Mouse (Mus musculus) neural tube, embryonic 15.5 days (tissue): ENCODE measurements around the gene Gpsm1. TPM values are rescaled to one million over a fixed set of nuclear protein-coding genes. Genes with fewer than 3 reads are reported as not detected.

Source experiments
- ATAC-seq: fragments of 200-750 bp; cut with Nextera tagmentation; 2 replicates; pipeline ENCODE4 v1.8.0; 2017; ENCODE audit warnings: mild to moderate bottlenecking, moderate TSS enrichment, moderate library complexity; ENCODE audit not compliant: low FRiP score
- H3K27ac ChIP-seq: fragments of 300-500 bp; sonication (generic); replicated peaks from 2 replicates; pipeline ENCODE4 v1.5.1; 2015; ENCODE audit warnings: mild to moderate bottlenecking, inconsistent platforms
- H3K27me3 ChIP-seq: fragments of 300-500 bp; sonication (generic); replicated peaks from 2 replicates; pipeline ENCODE4 v1.6.1; 2015; ENCODE audit warnings: inconsistent platforms
- H3K36me3 ChIP-seq: fragments of 300-500 bp; sonication (generic); 2 replicates; pipeline ENCODE4 v1.6.1; 2015; ENCODE audit warnings: inconsistent platforms
- H3K4me1 ChIP-seq: fragments of 300-500 bp; sonication (generic); 2 replicates; pipeline ENCODE4 v1.6.1; 2015; ENCODE audit warnings: inconsistent platforms
- H3K4me2 ChIP-seq: fragments of 300-500 bp; sonication (generic); 2 replicates; pipeline ENCODE4 v1.6.1; 2015; ENCODE audit warnings: inconsistent platforms, mild to moderate bottlenecking, moderate library complexity
- H3K4me3 ChIP-seq: fragments of 300-500 bp; sonication (generic); replicated peaks from 2 replicates; pipeline ENCODE4 v1.5.1; 2015; ENCODE audit warnings: mild to moderate bottlenecking, inconsistent platforms
- H3K9ac ChIP-seq: fragments of 300-500 bp; sonication (generic); replicated peaks from 2 replicates; pipeline ENCODE4 v1.6.1; 2015; ENCODE audit warnings: mild to moderate bottlenecking, inconsistent platforms
- H3K9me3 ChIP-seq: fragments of 300-500 bp; sonication (generic); replicated peaks from 2 replicates; pipeline ENCODE4 v1.6.1; 2016; ENCODE audit warnings: inconsistent platforms
- WGBS: fragments of 180-500 bp; shearing (Covaris S2); methylation state at CpG from one replicate; pipeline ENCODE4 v1.1.7; 2015; ENCODE audit warnings: mixed read lengths; 5-methylcytosine and 5-hydroxymethylcytosine counted together
- polyA plus RNA-seq: library from polyadenylated mRNA; unstranded; fragments of >200 nt; fragmentation: Nextera tagmentation; extraction: Ambion mirVana; gene quantifications from 2 replicates; pipeline ENCODE4 v1.2.1, GENCODE M21; 2015

The Gpsm1 gene
- 130 and 158 TPM in 2 replicates for polyA plus RNA-seq

GRCm38 (mm10) chr2:26315072-26315924, at the start of gene Gpsm1:
Gpsm1 (plus strand) TSS chr2:26315515.
- peak within 1 kb of the TSS; percentile 87 for H3K4me3 ChIP-seq
- H3K27me3 ChIP-seq: no peaks in the 10 kb centered on the region
- no peaks in the 10 kb centered on the region for H3K36me3 ChIP-seq
- peak within 1 kb of the TSS; percentile 93 for H3K4me2 ChIP-seq
- no peaks in the 10 kb centered on the region for H3K9me3 ChIP-seq
- H3K9ac ChIP-seq: peak within 1 kb of the TSS; percentile 99
- WGBS: under 1% methylated on average over 62 of the region's 66 CpGs
- peaks cover 57% of the 10 kb centered on the region for H3K4me1 ChIP-seq
- peak within 1 kb of the TSS; percentile 97 for H3K27ac ChIP-seq
- peak; percentile 88 for ATAC-seq

- no peak overlapping the region for H3K9ac ChIP-seq
- no peak overlapping the region for H3K27ac ChIP-seq
- no peaks in the 10 kb centered on the region for H3K9me3 ChIP-seq
- H3K36me3 ChIP-seq: no peaks in the 10 kb centered on the region
- H3K4me3 ChIP-seq: no peak overlapping the region
- 82% methylated on average over 10 of the region's 10 CpGs for WGBS
- no peaks in the 10 kb centered on the region for H3K4me1 ChIP-seq
- no peak for ATAC-seq
- no peak overlapping the region for H3K4me2 ChIP-seq
- no peaks in the 10 kb centered on the region for H3K27me3 ChIP-seq
Observed at GRCm38 (mm10) chr2:26266066-26266742, 49.1 kb upstream of the Gpsm1 start.

GRCm38 (mm10) chr2:26268216-26268615, 47.1 kb upstream of the Gpsm1 start:
- Histone ChIP-seq H3K36me3 (no peaks in the 10 kb centered on the region), H3K9ac (no peak overlapping the region), H3K4me1 (no peaks in the 10 kb centered on the region), H3K4me2 (no peak overlapping the region), H3K27ac (no peak overlapping the region), H3K4me3 (no peak overlapping the region), H3K27me3 (no peaks in the 10 kb centered on the region; the same call in 1 of the 2 replicates), H3K9me3 (no peaks in the 10 kb centered on the region)
- 75% methylated on average over 3 of the region's 3 CpGs for WGBS
- ATAC-seq: no peak

- H3K27me3 ChIP-seq: no peaks in the 10 kb centered on the region; the same call in 1 of the 2 replicates
- no peak overlapping the region for H3K4me3 ChIP-seq
- H3K36me3 ChIP-seq: no peaks in the 10 kb centered on the region
- WGBS: 23% methylated on average over 7 of the region's 7 CpGs
- no peak overlapping the region for H3K9ac ChIP-seq
- peak; percentile 63; the same call in 1 of the 2 replicates for ATAC-seq
- no peaks in the 10 kb centered on the region for H3K9me3 ChIP-seq
- H3K27ac ChIP-seq: no peak overlapping the region
- no peak overlapping the region for H3K4me2 ChIP-seq
- no peaks in the 10 kb centered on the region for H3K4me1 ChIP-seq
Observed at GRCm38 (mm10) chr2:26273611-26274010, 41.7 kb upstream of the Gpsm1 start.

GRCm38 (mm10) chr2:26279712-26280111, 35.6 kb upstream of the Gpsm1 start:
- 77% methylated on average over 3 of the region's 3 CpGs for WGBS

GRCm38 (mm10) chr2:26280594-26280993, 34.7 kb upstream of the Gpsm1 start:
- H3K4me3 ChIP-seq: no peak overlapping the region
- WGBS: 82% methylated on average over 11 of the region's 11 CpGs

More at GRCm38 (mm10) chr2:26279712-26280111, 35.6 kb upstream of the Gpsm1 start:
- no peak overlapping the region for H3K4me2 ChIP-seq
- H3K9me3 ChIP-seq: no peaks in the 10 kb centered on the region
- no peaks in the 10 kb centered on the region for H3K4me1 ChIP-seq
- H3K27ac ChIP-seq: no peak overlapping the region
- no peaks in the 10 kb centered on the region for H3K27me3 ChIP-seq
- no peak overlapping the region for H3K4me3 ChIP-seq
- H3K36me3 ChIP-seq: no peaks in the 10 kb centered on the region
- ATAC-seq: no peak
- H3K9ac ChIP-seq: no peak overlapping the region

GRCm38 (mm10) chr2:26285804-26286203, 29.5 kb upstream of the Gpsm1 start:
- no peak overlapping the region for H3K27ac ChIP-seq
- ATAC-seq: peak; percentile 82

More at GRCm38 (mm10) chr2:26280594-26280993, 34.7 kb upstream of the Gpsm1 start:
- H3K4me1 ChIP-seq: peaks cover 1% of the 10 kb centered on the region; the same call in 1 of the 2 replicates
- no peaks in the 10 kb centered on the region for H3K27me3 ChIP-seq
- H3K36me3 ChIP-seq: no peaks in the 10 kb centered on the region
- no peak for ATAC-seq
- no peak overlapping the region for H3K9ac ChIP-seq
- no peak overlapping the region for H3K27ac ChIP-seq
- H3K4me2 ChIP-seq: no peak overlapping the region
- no peaks in the 10 kb centered on the region for H3K9me3 ChIP-seq

GRCm38 (mm10) chr2:26286391-26286790, 28.9 kb upstream of the Gpsm1 start:
- Histone ChIP-seq H3K4me2 (no peak overlapping the region), H3K9me3 (no peaks in the 10 kb centered on the region), H3K4me3 (no peak overlapping the region), H3K36me3 (no peaks in the 10 kb centered on the region), H3K27ac (no peak overlapping the region), H3K27me3 (peaks cover 5% of the 10 kb centered on the region; the same call in 1 of the 2 replicates), H3K4me1 (peaks cover 10% of the 10 kb centered on the region; the same call in 1 of the 2 replicates), H3K9ac (no peak overlapping the region)
- 0 out of 2 replicates have a peak, but pooled peaks have one; percentile 30 for ATAC-seq
- WGBS: 44% methylated on average over 7 of the region's 7 CpGs

More at GRCm38 (mm10) chr2:26285804-26286203, 29.5 kb upstream of the Gpsm1 start:
- Histone ChIP-seq H3K4me3 (no peak overlapping the region), H3K36me3 (no peaks in the 10 kb centered on the region), H3K9ac (no peak overlapping the region), H3K9me3 (no peaks in the 10 kb centered on the region), H3K27me3 (peaks cover 5% of the 10 kb centered on the region; the same call in 1 of the 2 replicates), H3K4me1 (peaks cover 10% of the 10 kb centered on the region; the same call in 1 of the 2 replicates), H3K4me2 (peak overlapping the region; percentile 1; the same call in 1 of the 2 replicates)
- 32% methylated on average over 7 of the region's 7 CpGs for WGBS

GRCm38 (mm10) chr2:26290133-26290532, 25.2 kb upstream of the Gpsm1 start:
- Histone ChIP-seq H3K4me1 (peaks cover 10% of the 10 kb centered on the region; the same call in 1 of the 2 replicates), H3K27ac (no peak overlapping the region), H3K9me3 (no peaks in the 10 kb centered on the region), H3K36me3 (no peaks in the 10 kb centered on the region), H3K27me3 (peaks cover 5% of the 10 kb centered on the region; the same call in 1 of the 2 replicates), H3K9ac (no peak overlapping the region), H3K4me3 (no peak overlapping the region), H3K4me2 (no peak overlapping the region)
- WGBS: 86% methylated on average over 5 of the region's 5 CpGs
- no peak for ATAC-seq

- no peak within 1 kb of the TSS for H3K4me2 ChIP-seq
- H3K27ac ChIP-seq: no peak within 1 kb of the TSS
- peaks cover 32% of the 10 kb centered on the region for H3K4me1 ChIP-seq
- ATAC-seq: no peak
- H3K36me3 ChIP-seq: no peaks in the 10 kb centered on the region
- 0 out of 2 replicates have a peak, but pooled peaks cover 2% of the 10 kb centered on the region for H3K27me3 ChIP-seq
- no peak within 1 kb of the TSS for H3K4me3 ChIP-seq
- WGBS: 65% methylated on average over 2 of the region's 2 CpGs
- H3K9me3 ChIP-seq: no peaks in the 10 kb centered on the region
- no peak within 1 kb of the TSS for H3K9ac ChIP-seq
Observed at GRCm38 (mm10) chr2:26294457-26294856, 20.9 kb upstream of the Gpsm1 start, which contains the start of gene Ccdc187. Ccdc187 (minus strand) TSS chr2:26294557.

- 17% methylated on average over 6 of the region's 6 CpGs for WGBS
- Histone ChIP-seq H3K4me2 (no peak overlapping the region), H3K27me3 (no peaks in the 10 kb centered on the region), H3K4me3 (no peak overlapping the region), H3K9me3 (no peaks in the 10 kb centered on the region), H3K9ac (no peak overlapping the region), H3K27ac (peak overlapping the region; percentile 75), H3K36me3 (no peaks in the 10 kb centered on the region), H3K4me1 (peaks cover 45% of the 10 kb centered on the region)
- ATAC-seq: no peak
Observed at GRCm38 (mm10) chr2:26296606-26297195, 18.6 kb upstream of the Gpsm1 start.
